Mouse (Mus musculus) monocyte, adult 59 days (primary cell): Measurements from ENCODE around the gene Liph. TPM values are rescaled to one million over a fixed set of nuclear protein-coding genes. Genes with fewer than 3 reads are reported as not detected.

Source experiments
- total RNA-seq, 2 experiments: library from RNA; stranded (reverse); gene quantifications; one replicate each; pipeline ENCODE4 v1.2.4; 2023

Gene Liph
- total RNA-seq, result under 1 TPM; 0.24 to 0.30 TPM

DNA sequence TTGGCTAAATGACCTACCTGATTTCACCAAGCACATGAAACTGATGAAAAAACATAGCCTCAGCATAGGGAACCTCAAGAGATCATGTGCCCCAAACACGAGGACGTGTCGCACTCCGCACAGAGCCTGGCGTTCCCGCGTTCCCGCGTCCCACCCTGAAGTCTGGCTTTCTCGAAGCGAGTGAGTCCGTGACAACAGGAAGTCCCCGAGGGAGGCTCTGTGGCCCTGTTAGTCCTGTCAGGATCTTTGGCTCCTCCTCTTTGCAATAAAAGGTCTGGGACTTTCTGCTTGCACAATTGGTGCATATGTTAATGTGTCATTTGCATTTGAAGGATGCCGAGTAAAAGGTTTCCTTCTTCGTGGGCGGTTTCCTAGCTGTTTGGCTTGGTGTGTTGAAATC, at the start of gene Liph:
Liph (minus strand) TSS at position 360 of the 400 bp plus-strand sequence.

DNA sequence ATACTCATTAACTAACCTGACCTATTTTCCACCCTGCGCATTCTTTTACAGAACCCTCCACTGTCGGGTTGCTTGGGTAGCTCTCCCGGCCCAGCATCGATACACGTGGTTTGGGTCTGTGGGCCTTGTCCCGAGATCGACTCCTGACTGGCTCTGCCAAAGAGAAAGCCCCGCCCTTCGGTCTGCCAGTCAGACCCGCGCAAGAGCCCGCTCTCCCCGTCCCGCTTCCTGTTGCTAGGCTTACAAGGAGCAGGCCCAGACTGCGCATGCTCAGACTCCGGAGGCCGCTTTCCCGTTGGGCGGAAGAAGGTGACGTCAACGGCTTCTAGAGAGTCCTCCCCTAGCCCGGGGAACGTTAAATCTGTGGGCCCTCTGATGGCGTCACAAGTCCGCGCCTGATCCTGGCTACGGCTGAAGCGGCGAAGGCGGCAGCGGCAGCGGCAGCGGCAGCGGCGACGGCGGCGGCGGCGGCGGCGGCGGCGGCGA, 13.7 kb upstream of the Liph start, which contains the start of gene Senp2:
Senp2 (plus strand) TSS at position 386 of the 486 bp plus-strand sequence.

DNA sequence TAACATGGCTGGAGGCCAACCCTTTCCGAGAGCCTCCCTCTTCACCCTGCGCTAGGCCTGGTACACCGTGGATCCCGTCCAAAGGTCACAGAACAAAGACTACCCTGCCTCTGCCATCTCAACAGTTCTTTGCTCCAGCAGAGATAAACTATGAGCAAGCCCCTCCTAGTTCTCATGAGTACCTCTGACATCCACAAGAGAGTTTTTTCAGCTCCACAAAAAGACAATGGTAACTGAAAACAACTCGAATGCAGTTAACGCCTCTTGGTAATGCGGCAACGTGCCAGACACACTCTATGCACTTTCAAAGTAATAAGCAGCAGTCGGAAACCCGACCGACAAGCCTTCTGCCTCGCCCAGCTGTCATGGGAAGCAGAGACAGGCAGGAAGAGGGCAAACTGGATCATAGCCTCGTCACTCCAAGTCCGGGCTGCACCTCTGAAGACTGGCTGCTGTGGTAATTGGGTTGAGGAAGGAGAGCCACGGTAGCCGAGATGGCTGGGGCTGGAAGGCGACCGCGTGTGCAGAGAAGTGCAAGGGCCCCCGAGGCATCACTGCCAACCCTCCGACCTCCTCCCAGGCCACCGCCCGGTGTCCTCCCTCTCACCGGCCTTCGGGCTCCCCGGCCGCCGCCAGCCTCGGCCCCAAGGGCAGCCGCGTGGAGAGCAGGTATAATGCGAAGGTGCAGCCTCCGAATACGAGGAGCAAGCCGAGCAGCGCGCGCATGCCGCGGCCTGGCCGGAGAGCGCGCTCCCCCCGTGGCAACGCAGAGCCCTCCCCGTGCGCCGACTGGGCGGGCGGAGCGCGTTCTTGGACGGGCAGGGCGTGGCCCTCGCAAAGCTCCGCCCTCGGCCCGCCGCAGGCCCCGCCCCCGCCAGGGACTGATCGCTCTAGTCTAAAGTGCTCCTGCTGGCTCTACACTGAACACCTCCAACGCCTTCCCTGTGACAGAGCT, 48.4 kb downstream of the Liph start, which contains the start of gene Tmem41a:
Tmem41a (minus strand) TSS at position 792 of the 955 bp plus-strand sequence.

Other genes with a start within 250 kb of the Liph start
- under 1 TPM; 0.52 to 0.89 TPM for gene Ehhadh, start 207.9 kb downstream of the Liph start, total RNA-seq
- gene Map3k13, start 201.3 kb downstream of the Liph start, total RNA-seq, result under 1 TPM in 1 of 2 experiments, not detected in 1; 0.09 TPM
- 1 to 10 TPM; 4.2 to 6.3 TPM for gene Tmem41a, start 48.1 kb downstream of the Liph start, total RNA-seq
- gene Senp2, start 13.8 kb upstream of the Liph start, total RNA-seq, result 10 to 100 TPM; 76.8 to 80.7 TPM
- under 1 TPM in 1 of 2 experiments, not detected in 1; 0.13 TPM for gene Igf2bp2, start 167.6 kb upstream of the Liph start, total RNA-seq